Mouse (Mus musculus): ENCODE measurements around the gene Mmp15. TPM values are rescaled to one million over a fixed set of nuclear protein-coding genes. Genes with fewer than 3 reads are reported as not detected.

Mmp15 gene
- total RNA-seq (2021) = 10 to 100 TPM; 14.3 to 17.8 TPM
- long read RNA-seq, experiment 1, full-length matches to known transcripts = 1 of 13 reads
- long read RNA-seq, experiment 1, partial matches to known transcripts = 9 of 13 reads
- long read RNA-seq, experiment 1, other reads (novel, unspliced or antisense) = 3 of 13 reads
- long read RNA-seq, experiment 2, full-length matches to known transcripts = 1 of 22 reads
- long read RNA-seq, experiment 2, partial matches to known transcripts = 21 of 22 reads
- long read RNA-seq, experiment 2, other reads (novel, unspliced or antisense) = 0 of 22 reads

GRCm38 (mm10) chr8:95352151-95352870 lies at the start of gene Mmp15:
Gene Mmp15, plus strand, starts transcription at chr8:95352268.
- intact Hi-C loops (cut with DNase I) = loop anchor here (2.0 kb wide), 1 partner anchor 82 kb away; the partner anchor contains the start of gene Cfap20
- peak; percentile 70 to 71 for DNase-seq

- DNase-seq = no peak
- intact Hi-C loops (cut with DNase I) = loop anchor here (10.0 kb wide), 1 partner anchor 208 kb away; no protein-coding TSS in a partner anchor
Measured at GRCm38 (mm10) chr8:95302410-95302809, 49.7 kb upstream of the Mmp15 start.

GRCm38 (mm10) chr8:95305526-95305925 lies 46.5 kb upstream of the Mmp15 start:
- intact Hi-C loops (cut with DNase I) = loop anchor here (10.0 kb wide), 1 partner anchor 211 kb away; no protein-coding TSS in a partner anchor
- DNase-seq = no peak

- intact Hi-C loops (cut with DNase I) = loop anchor here (10.0 kb wide), 1 partner anchor 212 kb away; no protein-coding TSS in a partner anchor
Measured at GRCm38 (mm10) chr8:95306431-95306830, 45.6 kb upstream of the Mmp15 start, which contains the start of gene Cngb1. Gene Cngb1, minus strand, starts transcription at chr8:95306585.

GRCm38 (mm10) chr8:95310342-95310970 lies 41.6 kb upstream of the Mmp15 start, which contains the start of gene Tepp:
Gene Tepp, plus strand, starts transcription at chr8:95310566.
- no peak for DNase-seq
- intact Hi-C loops (cut with DNase I) = no loop called here

More at GRCm38 (mm10) chr8:95306431-95306830, 45.6 kb upstream of the Mmp15 start, which contains the start of gene Cngb1:
- DNase-seq = no peak

- intact Hi-C loops (cut with DNase I) = no loop called here
- DNase-seq = no peak
Measured at GRCm38 (mm10) chr8:95312836-95313235, 39.2 kb upstream of the Mmp15 start.

- intact Hi-C loops (cut with DNase I) = no loop called here
- no peak for DNase-seq
Measured at GRCm38 (mm10) chr8:95313857-95314256, 38.2 kb upstream of the Mmp15 start.

- intact Hi-C loops (cut with DNase I) = no loop called here
- DNase-seq = no peak
Measured at GRCm38 (mm10) chr8:95314707-95315106, 37.4 kb upstream of the Mmp15 start.

GRCm38 (mm10) chr8:95315350-95315749 lies 36.7 kb upstream of the Mmp15 start:
- intact Hi-C loops (cut with DNase I) = no loop called here
- no peak for DNase-seq

GRCm38 (mm10) chr8:95320224-95321139 lies 31.6 kb upstream of the Mmp15 start:
- DNase-seq = peak in 1 of 2 experiments; percentile 29
- intact Hi-C loops (cut with DNase I) = no loop called here

- no peak for DNase-seq
- intact Hi-C loops (cut with DNase I) = no loop called here
Measured at GRCm38 (mm10) chr8:95323201-95323600, 28.9 kb upstream of the Mmp15 start.

- DNase-seq = no peak
- intact Hi-C loops (cut with DNase I) = loop anchor here (2.0 kb wide), 1 partner anchor 60 kb away; no protein-coding TSS in a partner anchor
Measured at GRCm38 (mm10) chr8:95324646-95325045, 27.4 kb upstream of the Mmp15 start.

GRCm38 (mm10) chr8:95326822-95327221 lies 25.2 kb upstream of the Mmp15 start:
- DNase-seq = no peak
- intact Hi-C loops (cut with DNase I) = no loop called here

- intact Hi-C loops (cut with DNase I) = no loop called here
Measured at GRCm38 (mm10) chr8:95327866-95328465, 24.1 kb upstream of the Mmp15 start.

GRCm38 (mm10) chr8:95330367-95330766 lies 21.7 kb upstream of the Mmp15 start:
- DNase-seq = no peak
- intact Hi-C loops (cut with DNase I) = no loop called here

More at GRCm38 (mm10) chr8:95327866-95328465, 24.1 kb upstream of the Mmp15 start:
- no peak for DNase-seq

GRCm38 (mm10) chr8:95331156-95331719 lies 20.8 kb upstream of the Mmp15 start:
- intact Hi-C loops (cut with DNase I) = loop anchor here (1.0 kb wide), 1 partner anchor 76 kb away; no protein-coding TSS in a partner anchor
- peak in 1 of 2 experiments; percentile 48 for DNase-seq

- peak; percentile 91 to 94 for DNase-seq
- intact Hi-C loops (cut with DNase I) = loop anchor here (1.0 kb wide), 1 partner anchor 77 kb away; no protein-coding TSS in a partner anchor
Measured at GRCm38 (mm10) chr8:95331720-95332436, 20.2 kb upstream of the Mmp15 start, which contains the start of the genes Zfp319 and Usb1. Gene Zfp319, minus strand, starts transcription at chr8:95331950. Gene Usb1, plus strand, starts transcription at chr8:95332284.
